Mouse (Mus musculus) neural tube, embryonic 11.5 days (tissue): ENCODE results near the gene Fam184b. TPM values are rescaled to one million over a fixed set of nuclear protein-coding genes. Genes with fewer than 3 reads are reported as not detected.
"Not testable (repeated sequence)": the region's sequence is repeated elsewhere in the genome, so short reads cannot be mapped to it uniquely, and the experiment has no call there.

Source experiments
- ATAC-seq: fragments of 200-750 bp; cut with Nextera tagmentation; 2 replicates; pipeline ENCODE4 v1.8.0; 2017; ENCODE audit warnings: moderate number of reproducible peaks, mild to moderate bottlenecking, moderate TSS enrichment, moderate library complexity; ENCODE audit not compliant: insufficient read depth, low FRiP score, low TSS enrichment
- DNase-seq: peaks from one replicate; pipeline ENCODE4 v3.0.0-alpha.2; 2015; ENCODE audit warnings: low spot score
- H3K27ac ChIP-seq: fragments of 300-500 bp; sonication (generic); 2 replicates; pipeline ENCODE4 v1.5.1; 2014; ENCODE audit warnings: low read depth, mild to moderate bottlenecking, low read length
- H3K27me3 ChIP-seq: fragments of 300-500 bp; sonication (generic); 2 replicates; pipeline ENCODE4 v1.6.1; 2014; ENCODE audit warnings: mild to moderate bottlenecking, low read length, mixed read lengths; ENCODE audit not compliant: control insufficient read depth, insufficient read depth
- H3K36me3 ChIP-seq: fragments of 300-500 bp; sonication (generic); 2 replicates; pipeline ENCODE4 v1.6.1; 2014; ENCODE audit warnings: mild to moderate bottlenecking, low read length, moderate library complexity, mixed read lengths; ENCODE audit not compliant: control insufficient read depth, insufficient read depth
- H3K4me1 ChIP-seq: fragments of 300-500 bp; sonication (generic); 2 replicates; pipeline ENCODE4 v1.6.1; 2014; ENCODE audit warnings: low read length, mixed read lengths; ENCODE audit not compliant: control insufficient read depth, insufficient read depth
- H3K4me2 ChIP-seq: fragments of 300-500 bp; sonication (generic); 2 replicates; pipeline ENCODE4 v1.6.1; 2014; ENCODE audit warnings: low read depth, mild to moderate bottlenecking, moderate library complexity
- H3K4me3 ChIP-seq: fragments of 300-500 bp; sonication (generic); 2 replicates; pipeline ENCODE4 v1.5.1; 2014; ENCODE audit warnings: low read depth, low read length
- H3K9ac ChIP-seq: fragments of 300-500 bp; sonication (generic); 2 replicates; pipeline ENCODE4 v1.6.1; 2014; ENCODE audit warnings: mild to moderate bottlenecking, low read length
- H3K9me3 ChIP-seq: fragments of 300-500 bp; sonication (generic); 2 replicates; pipeline ENCODE4 v1.6.1; 2016; ENCODE audit warnings: low read length; ENCODE audit not compliant: control insufficient read depth
- WGBS: fragments of 180-500 bp; shearing (Covaris S2); extraction: QIAGEN DNeasy Blood & Tissue Kit; methylation state at CpG from one replicate; pipeline ENCODE4 v1.1.7; 2014; 5-methylcytosine and 5-hydroxymethylcytosine counted together
- polyA plus RNA-seq: library from polyadenylated mRNA; unstranded; fragments of >200 nt; fragmentation: Nextera tagmentation; extraction: Ambion mirVana; gene quantifications from 2 replicates; pipeline ENCODE4 v1.2.1, GENCODE M21; 2014

Fam184b gene
- polyA plus RNA-seq, 1 experiment from 2014 or later = 1.3 TPM

GRCm38 (mm10) chr5:45670280-45670670 lies 30.9 kb upstream of the Fam184b start:
- no peaks in the 10 kb centered on the region for H3K36me3 ChIP-seq
- peaks cover 3% of the 10 kb centered on the region; the same call in 1 of the 2 replicates for H3K4me1 ChIP-seq
- H3K9ac ChIP-seq = peak overlapping the region; percentile 66
- H3K9me3 ChIP-seq = no peaks in the 10 kb centered on the region
- 0% methylated on average over 13 of the region's 13 CpGs for WGBS
- H3K4me2 ChIP-seq = peak overlapping the region; percentile 83
- no peak for ATAC-seq
- H3K27ac ChIP-seq = peak overlapping the region; percentile 69
- peak overlapping the region; percentile 63 for H3K4me3 ChIP-seq
- no peak for DNase-seq
- H3K27me3 ChIP-seq = no peaks in the 10 kb centered on the region

GRCm38 (mm10) chr5:45669598-45670279 lies 30.3 kb upstream of the Fam184b start, which contains the start of gene Ncapg:
Ncapg (plus strand) TSS chr5:45669919.
- Histone ChIP-seq H3K4me1 (peaks cover 3% of the 10 kb centered on the region; the same call in 1 of the 2 replicates), H3K27ac (peak within 1 kb of the TSS; percentile 69), H3K9me3 (no peaks in the 10 kb centered on the region), H3K4me2 (peak within 1 kb of the TSS; percentile 83), H3K27me3 (no peaks in the 10 kb centered on the region), H3K4me3 (peak within 1 kb of the TSS; percentile 63), H3K9ac (peak within 1 kb of the TSS; percentile 69), H3K36me3 (no peaks in the 10 kb centered on the region)
- WGBS = 0% methylated on average over 66 of the region's 66 CpGs
- peak; percentile 100 for ATAC-seq
- DNase-seq = peak; percentile 100

GRCm38 (mm10) chr5:45669234-45669597 lies 29.8 kb upstream of the Fam184b start:
- H3K9ac ChIP-seq = peak overlapping the region; percentile 69
- DNase-seq = no peak
- peak overlapping the region; percentile 67 for H3K27ac ChIP-seq
- peaks cover 3% of the 10 kb centered on the region; the same call in 1 of the 2 replicates for H3K4me1 ChIP-seq
- peak overlapping the region; percentile 83 for H3K4me2 ChIP-seq
- under 1% methylated on average over 27 of the region's 27 CpGs for WGBS
- no peaks in the 10 kb centered on the region for H3K9me3 ChIP-seq
- ATAC-seq = peak; percentile 70
- H3K4me3 ChIP-seq = peak overlapping the region; percentile 63
- no peaks in the 10 kb centered on the region for H3K36me3 ChIP-seq
- no peaks in the 10 kb centered on the region for H3K27me3 ChIP-seq

GRCm38 (mm10) chr5:45668831-45669230 lies 29.4 kb upstream of the Fam184b start:
- 6% methylated on average over 3 of the region's 3 CpGs for WGBS
- Histone ChIP-seq H3K27ac (peak overlapping the region; percentile 67; the same call in 1 of the 2 replicates), H3K9me3 (no peaks in the 10 kb centered on the region), H3K27me3 (no peaks in the 10 kb centered on the region), H3K9ac (peak overlapping the region; percentile 69), H3K4me1 (peaks cover 3% of the 10 kb centered on the region; the same call in 1 of the 2 replicates), H3K36me3 (no peaks in the 10 kb centered on the region), H3K4me3 (peak overlapping the region; percentile 63), H3K4me2 (peak overlapping the region; percentile 83)
- no peak for DNase-seq
- ATAC-seq = peak; percentile 10; the same call in 1 of the 2 replicates

GRCm38 (mm10) chr5:45668324-45668723 lies 28.9 kb upstream of the Fam184b start:
- ATAC-seq (no peak), DNase-seq (no peak)
- no peaks in the 10 kb centered on the region for H3K27me3 ChIP-seq
- H3K36me3 ChIP-seq = no peaks in the 10 kb centered on the region
- no peak overlapping the region for H3K4me3 ChIP-seq
- 41% methylated on average over 3 of the region's 3 CpGs for WGBS
- no peaks in the 10 kb centered on the region for H3K9me3 ChIP-seq
- no peak overlapping the region for H3K9ac ChIP-seq
- no peak overlapping the region for H3K27ac ChIP-seq
- no peak overlapping the region; the same call in 1 of the 2 replicates for H3K4me2 ChIP-seq
- peaks cover 3% of the 10 kb centered on the region; the same call in 1 of the 2 replicates for H3K4me1 ChIP-seq

- not testable (repeated sequence) for H3K4me1 ChIP-seq, H3K27ac ChIP-seq, H3K27me3 ChIP-seq, H3K36me3 ChIP-seq, H3K4me2 ChIP-seq, ATAC-seq, H3K9ac ChIP-seq, H3K9me3 ChIP-seq, H3K4me3 ChIP-seq, DNase-seq
- WGBS = 94% methylated on average over 13 of the region's 13 CpGs
These were observed 19.0 kb upstream of the Fam184b start for GRCm38 (mm10) chr5:45658406-45658805.

- Histone ChIP-seq H3K9ac (no peak overlapping the region), H3K4me3 (no peak overlapping the region), H3K9me3 (no peaks in the 10 kb centered on the region), H3K4me1 (no peaks in the 10 kb centered on the region), H3K27ac (no peak overlapping the region), H3K27me3 (no peaks in the 10 kb centered on the region), H3K36me3 (no peaks in the 10 kb centered on the region), H3K4me2 (no peak overlapping the region)
- DNase-seq (no peak), ATAC-seq (no peak)
- WGBS = 87% methylated on average over 2 of the region's 2 CpGs
These were observed 11.8 kb upstream of the Fam184b start for GRCm38 (mm10) chr5:45651026-45651703.

- H3K4me3 ChIP-seq = peak overlapping the region; percentile 62
- peak overlapping the region; percentile 95 for H3K4me2 ChIP-seq
- H3K4me1 ChIP-seq = peaks cover 3% of the 10 kb centered on the region; the same call in 1 of the 2 replicates
- ATAC-seq (peak; percentile 14; the same call in 1 of the 2 replicates), DNase-seq (peak; percentile 35)
- no peaks in the 10 kb centered on the region for H3K36me3 ChIP-seq
- no peaks in the 10 kb centered on the region for H3K27me3 ChIP-seq
- peak overlapping the region; percentile 63 for H3K9ac ChIP-seq
- WGBS = 2% methylated on average over 8 of the region's 8 CpGs
- H3K9me3 ChIP-seq = no peaks in the 10 kb centered on the region
- H3K27ac ChIP-seq = no peak overlapping the region
These were observed 290 bp upstream of the Fam184b start for GRCm38 (mm10) chr5:45639715-45640092.
